Mouse (Mus musculus): ENCODE results near the gene Cyct. TPM values are rescaled to one million over a fixed set of nuclear protein-coding genes. Genes with fewer than 3 reads are reported as not detected.

Cyct gene
- total and polyA plus RNA-seq, 3 experiments = 0.33 TPM; not detected in 2

DNA sequence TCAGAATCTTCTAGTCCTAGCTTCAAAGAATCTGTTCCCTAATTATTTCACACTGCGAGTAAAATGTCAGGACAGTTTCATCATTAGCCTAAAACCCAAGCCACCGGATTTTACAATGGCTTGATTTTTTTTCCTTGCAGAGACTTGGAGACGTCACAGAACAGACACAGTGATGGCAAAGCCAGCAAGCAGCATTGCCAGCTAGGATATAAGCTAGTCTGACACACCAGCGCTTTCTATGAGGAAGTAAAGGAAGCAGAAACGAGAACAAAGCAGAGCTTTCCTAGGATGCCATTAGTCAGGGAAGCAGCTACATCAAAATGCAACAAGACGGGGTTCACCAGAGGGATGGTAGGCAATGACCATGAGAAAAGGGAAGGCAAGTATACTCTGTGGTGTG lies 12.4 kb downstream of the Cyct start:
- Histone ChIP-seq H3K9ac (ENCODE audit: control insufficient read depth, low read depth, low read length, poor library complexity, severe bottlenecking) (no peak overlapping the region), H3K36me3 (ENCODE audit: control insufficient read depth in 1 of 2, insufficient read depth in 2 of 2, low read length in 2 of 2) (no peaks in the 10 kb centered on the region), H3K27ac (ENCODE audit: control insufficient read depth, low read depth, low read length) (no peak overlapping the region), H3K4me3 (ENCODE audit: control insufficient read depth in 1 of 2, insufficient read depth in 1 of 2, low read depth in 2 of 2, low read length in 2 of 2) (no peak overlapping the region), H3K4me1 (ENCODE audit: control insufficient read depth in 1 of 2, insufficient read depth in 2 of 2, low read length in 2 of 2) (no peaks in the 10 kb centered on the region), H3K9me3 (replicated peaks; ENCODE audit: insufficient read depth, low read length) (no peaks in the 10 kb centered on the region), H3K79me2 (ENCODE audit: control insufficient read depth, insufficient read depth, low read length, poor library complexity) (no peaks in the 10 kb centered on the region), H3K27me3 (ENCODE audit: control insufficient read depth in 1 of 2, insufficient read depth in 2 of 2, low read length in 2 of 2) (no peaks in the 10 kb centered on the region)
- no peak for DNase-seq (ENCODE audit: low read depth, low spot score)
- no peak for TF ChIP-seq POLR2AphosphoS5 (IDR thresholded peaks at IDR 0.05; ENCODE audit: borderline replicate concordance, low read depth, low read length)
- TF ChIP-seq USF2 (IDR thresholded peaks at IDR 0.05; ENCODE audit: borderline replicate concordance in 1 of 2, insufficient read depth in 1 of 2, low read depth in 1 of 2, low read length in 2 of 2) = no peak
- TF ChIP-seq RCOR1 (IDR thresholded peaks at IDR 0.05; ENCODE audit: low read depth, low read length) = no peak
- no peak for TF ChIP-seq POLR2AphosphoS2 (IDR thresholded peaks at IDR 0.05; ENCODE audit: low read length)
- no peak for TF ChIP-seq E2F4 (IDR thresholded peaks at IDR 0.05; ENCODE audit: borderline replicate concordance, low read depth, low read length)
- TF ChIP-seq MAFK (IDR thresholded peaks at IDR 0.05; ENCODE audit: borderline replicate concordance, low read depth, low read length) = no peak
- TF ChIP-seq UBTF (IDR thresholded peaks at IDR 0.05; ENCODE audit: borderline replicate concordance, insufficient read depth, low read depth, low read length) = no peak
- no peak for TF ChIP-seq RAD21 (IDR thresholded peaks at IDR 0.05; ENCODE audit: low read depth, low read length)
- TF ChIP-seq BHLHE40 (IDR thresholded peaks at IDR 0.05; ENCODE audit: borderline replicate concordance, low read depth, low read length) = no peak
- no peak for TF ChIP-seq MAX (IDR thresholded peaks at IDR 0.05; ENCODE audit: low read length)
- TF ChIP-seq NELFE (IDR thresholded peaks at IDR 0.05; ENCODE audit: low read depth, low read length) = no peak
- no peak for TF ChIP-seq TAL1 (IDR thresholded peaks at IDR 0.05; ENCODE audit: low read length)
- no peak for TF ChIP-seq CTCF (IDR thresholded peaks at IDR 0.05 in 2 of 3, conservative IDR thresholded peaks at IDR 0.05 in 1 of 3; ENCODE audit: control insufficient read depth in 1 of 3, insufficient read depth in 1 of 3, low read depth in 2 of 3, low read length in 3 of 3, poor library complexity in 1 of 3, severe bottlenecking in 1 of 3)
- no peak for TF ChIP-seq TBP (IDR thresholded peaks at IDR 0.05; ENCODE audit: low read depth, low read length)
- TF ChIP-seq JUND (IDR thresholded peaks at IDR 0.05; ENCODE audit: low read depth, low read length) = no peak

DNA sequence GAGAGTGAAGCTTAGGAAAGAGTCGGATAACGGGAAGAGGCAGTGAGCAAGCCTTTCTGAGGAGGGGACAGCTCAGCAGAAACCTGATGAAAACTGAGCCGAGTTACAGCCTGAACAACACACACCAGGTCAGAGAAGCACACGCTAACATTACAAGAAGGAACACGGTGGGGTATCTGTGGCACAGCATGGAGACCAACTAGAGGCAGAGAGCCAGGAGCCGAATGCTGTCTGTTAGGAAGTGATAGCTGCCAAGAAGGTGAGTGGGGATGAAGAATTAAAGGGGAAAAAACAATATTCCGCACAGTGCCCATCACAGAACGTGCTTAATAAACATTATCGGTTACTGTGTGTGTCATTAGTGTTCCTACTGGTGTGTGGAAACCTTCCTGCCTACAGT lies 18.1 kb downstream of the Cyct start:
- no peak for TF ChIP-seq BHLHE40 (IDR thresholded peaks at IDR 0.05; ENCODE audit: borderline replicate concordance, low read depth, low read length)
- no peaks in the 10 kb centered on the region for H3K79me2 ChIP-seq (ENCODE audit: control insufficient read depth, insufficient read depth, low read length, poor library complexity)
- no peak overlapping the region for H3K4me3 ChIP-seq (ENCODE audit: control insufficient read depth in 1 of 2, insufficient read depth in 1 of 2, low read depth in 2 of 2, low read length in 2 of 2)
- H3K36me3 ChIP-seq (ENCODE audit: control insufficient read depth in 1 of 2, insufficient read depth in 2 of 2, low read length in 2 of 2) = no peaks in the 10 kb centered on the region
- no peak overlapping the region for H3K9ac ChIP-seq (ENCODE audit: control insufficient read depth, low read depth, low read length, poor library complexity, severe bottlenecking)
- no peak overlapping the region for H3K27ac ChIP-seq (ENCODE audit: control insufficient read depth, low read depth, low read length)
- DNase-seq (ENCODE audit: low read depth, low spot score) = no peak
- H3K27me3 ChIP-seq (ENCODE audit: control insufficient read depth in 1 of 2, insufficient read depth in 2 of 2, low read length in 2 of 2) = no peaks in the 10 kb centered on the region
- no peaks in the 10 kb centered on the region for H3K9me3 ChIP-seq (replicated peaks; ENCODE audit: insufficient read depth, low read length)
- H3K4me1 ChIP-seq (ENCODE audit: control insufficient read depth in 1 of 2, insufficient read depth in 2 of 2, low read length in 2 of 2) = no peaks in the 10 kb centered on the region
